Mouse (Mus musculus) limb, embryonic 14.5 days (tissue): ENCODE data around the gene Rgs3. TPM values are rescaled to one million over a fixed set of nuclear protein-coding genes. Genes with fewer than 3 reads are reported as not detected.

Experiments used
- ATAC-seq: fragments of 200-750 bp; cut with Nextera tagmentation; 2 replicates; pipeline ENCODE4 v1.8.0; 2017; ENCODE audit warnings: low read depth, moderate number of reproducible peaks, moderate TSS enrichment; ENCODE audit not compliant: low FRiP score
- DNase-seq: peaks from one replicate; pipeline ENCODE4 v3.0.0-alpha.2; 2015; ENCODE audit warnings: low spot score
- H3K27ac ChIP-seq: fragments of 300-500 bp; sonication (generic); replicated peaks from 2 replicates; pipeline ENCODE4 v1.5.1; 2014; ENCODE audit warnings: low read depth, mild to moderate bottlenecking, low read length, moderate library complexity, mixed read lengths
- H3K27me3 ChIP-seq: fragments of 300-500 bp; sonication (generic); 2 replicates; pipeline ENCODE4 v1.6.1; 2014; ENCODE audit warnings: low read length, mixed read lengths; ENCODE audit not compliant: control insufficient read depth, insufficient read depth
- H3K36me3 ChIP-seq: fragments of 300-500 bp; sonication (generic); 2 replicates; pipeline ENCODE4 v1.6.1; 2014; ENCODE audit warnings: mild to moderate bottlenecking, low read length, moderate library complexity, mixed read lengths; ENCODE audit not compliant: control insufficient read depth, insufficient read depth
- H3K4me1 ChIP-seq: fragments of 300-500 bp; sonication (generic); 2 replicates; pipeline ENCODE4 v1.6.1; 2014; ENCODE audit warnings: antibody characterized with exemption, low read length, mixed read lengths; ENCODE audit not compliant: control insufficient read depth, insufficient read depth
- H3K4me2 ChIP-seq: fragments of 300-500 bp; sonication (generic); replicated peaks from 2 replicates; pipeline ENCODE4 v1.6.1; 2014; ENCODE audit warnings: low read depth, mild to moderate bottlenecking, low read length, moderate library complexity; ENCODE audit not compliant: severe bottlenecking
- H3K4me3 ChIP-seq: fragments of 300-500 bp; sonication (generic); replicated peaks from 2 replicates; pipeline ENCODE4 v1.5.1; 2014; ENCODE audit warnings: low read length
- H3K9ac ChIP-seq: fragments of 300-500 bp; sonication (generic); 2 replicates; pipeline ENCODE4 v1.6.1; 2014; ENCODE audit warnings: mild to moderate bottlenecking, low read depth, low read length, moderate library complexity; ENCODE audit not compliant: severe bottlenecking
- H3K9me3 ChIP-seq: fragments of 300-500 bp; sonication (generic); 2 replicates; pipeline ENCODE4 v1.6.1; 2016; ENCODE audit warnings: low read length; ENCODE audit not compliant: control insufficient read depth
- POLR2A ChIP-seq: fragments of 200-500 bp; IDR thresholded peaks from 2 replicates; pipeline ENCODE4 v1.8.0; 2012; ENCODE audit warnings: inconsistent platforms, mild to moderate bottlenecking, moderate library complexity, borderline replicate concordance; ENCODE audit not compliant: insufficient read depth, insufficient read length; ENCODE audit errors: extremely low read depth
- WGBS: fragments of 180-500 bp; shearing (Covaris S2); extraction: QIAGEN DNeasy Blood & Tissue Kit; methylation state at CpG from one replicate; pipeline ENCODE4 v1.1.7; 2014; 5-methylcytosine and 5-hydroxymethylcytosine counted together
- polyA plus RNA-seq, 2 experiments: library from polyadenylated mRNA; depleted of rRNA in 1 of 2; stranded (reverse) in 1 of 2; unstranded in 1 of 2; fragments of >200 nt; fragmentation: Nextera tagmentation in 1 of 2; extraction: Ambion mirVana in 1 of 2; gene quantifications; 2 replicates each; pipeline versions ENCODE4 v1.2.1 to v1.2.3; 2012 to 2014

Rgs3 gene
- polyA plus RNA-seq, 2 experiments, result 37.6 to 67.6 TPM

DNA sequence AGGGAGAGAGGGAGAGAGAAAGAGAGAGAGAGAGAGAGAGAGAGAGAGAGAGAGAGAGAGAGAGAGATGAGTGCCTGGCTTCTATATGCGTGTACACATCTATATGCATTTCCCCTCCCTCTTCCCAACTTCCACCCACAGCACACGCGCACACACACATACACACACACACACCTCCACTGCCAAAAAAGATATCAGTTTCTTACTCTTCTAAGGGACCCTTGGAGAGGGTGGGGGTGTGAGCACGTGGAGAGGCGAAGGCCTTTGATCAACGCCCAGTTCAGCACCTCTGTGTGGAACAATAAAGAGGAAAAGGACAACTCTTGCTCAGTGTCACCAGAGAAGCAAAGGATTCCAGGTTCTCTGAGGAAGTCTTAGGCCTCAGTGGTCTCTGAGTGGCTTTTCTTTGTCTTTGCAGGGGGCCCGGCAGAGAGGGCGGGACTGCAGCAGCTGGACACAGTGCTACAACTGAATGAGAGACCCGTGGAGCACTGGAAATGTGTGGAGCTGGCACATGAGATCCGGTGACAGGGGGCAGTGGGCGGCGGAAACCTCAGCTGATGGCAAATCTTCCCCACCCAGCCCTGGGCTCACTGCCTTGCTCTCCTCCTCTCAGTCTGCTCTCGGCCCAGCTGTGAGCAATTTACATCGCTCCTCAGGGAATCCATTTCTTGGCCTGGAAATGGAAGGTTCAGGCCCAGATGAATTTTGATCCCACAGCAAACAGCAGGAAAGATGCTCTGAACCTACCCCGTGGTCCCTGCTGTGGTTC, 65.2 kb downstream of the Rgs3 start:
- no peaks in the 10 kb centered on the region for H3K36me3 ChIP-seq
- no peaks in the 10 kb centered on the region for H3K9me3 ChIP-seq
- peaks cover 45% of the 10 kb centered on the region for H3K4me1 ChIP-seq
- H3K4me2 ChIP-seq, result peak overlapping the region; percentile 20; the same call in 1 of the 2 replicates
- TF ChIP-seq POLR2A, result no peak
- 0 out of 2 replicates have a peak overlapping the region, but pooled peaks have one; percentile 8 for H3K9ac ChIP-seq
- H3K27me3 ChIP-seq, result no peaks in the 10 kb centered on the region
- H3K27ac ChIP-seq, result peak overlapping the region; percentile 73
- DNase-seq (peak; percentile 80), ATAC-seq (peak; percentile 69)
- no peak overlapping the region for H3K4me3 ChIP-seq
- 35% methylated on average over 15 of the region's 15 CpGs for WGBS

DNA sequence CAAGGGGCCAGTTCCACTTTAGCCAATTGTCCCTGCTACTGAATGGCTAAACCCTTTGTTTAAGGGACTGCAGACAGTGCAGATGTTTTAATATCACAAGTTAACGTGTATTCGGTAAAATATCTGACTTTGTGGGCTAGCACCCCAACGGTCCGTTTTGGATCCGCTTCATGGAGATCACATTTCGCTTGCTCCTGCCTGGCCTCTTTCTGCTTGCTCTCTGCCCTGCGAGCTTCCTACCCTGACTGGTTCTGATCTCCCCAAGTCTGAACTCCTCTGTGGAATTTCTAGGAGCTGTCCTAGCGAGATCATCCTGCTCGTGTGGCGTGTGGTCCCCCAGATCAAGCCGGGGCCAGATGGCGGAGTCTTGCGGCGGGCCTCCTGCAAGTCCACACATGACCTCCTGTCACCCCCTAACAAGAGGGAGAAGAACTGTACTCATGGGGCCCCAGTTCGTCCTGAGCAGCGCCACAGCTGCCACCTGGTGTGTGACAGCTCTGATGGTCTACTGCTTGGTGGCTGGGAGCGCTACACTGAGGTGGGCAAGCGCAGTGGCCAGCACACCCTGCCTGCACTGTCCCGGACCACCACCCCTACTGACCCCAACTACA, 65.9 kb downstream of the Rgs3 start:
- Histone ChIP-seq H3K27me3 (no peaks in the 10 kb centered on the region), H3K9ac (no peak overlapping the region), H3K9me3 (no peaks in the 10 kb centered on the region), H3K27ac (peak overlapping the region; percentile 73), H3K4me2 (no peak overlapping the region), H3K36me3 (no peaks in the 10 kb centered on the region), H3K4me1 (peaks cover 52% of the 10 kb centered on the region), H3K4me3 (no peak overlapping the region)
- ATAC-seq, result no peak
- 66% methylated on average over 19 of the region's 19 CpGs for WGBS
- no peak for TF ChIP-seq POLR2A
- DNase-seq, result no peak

DNA sequence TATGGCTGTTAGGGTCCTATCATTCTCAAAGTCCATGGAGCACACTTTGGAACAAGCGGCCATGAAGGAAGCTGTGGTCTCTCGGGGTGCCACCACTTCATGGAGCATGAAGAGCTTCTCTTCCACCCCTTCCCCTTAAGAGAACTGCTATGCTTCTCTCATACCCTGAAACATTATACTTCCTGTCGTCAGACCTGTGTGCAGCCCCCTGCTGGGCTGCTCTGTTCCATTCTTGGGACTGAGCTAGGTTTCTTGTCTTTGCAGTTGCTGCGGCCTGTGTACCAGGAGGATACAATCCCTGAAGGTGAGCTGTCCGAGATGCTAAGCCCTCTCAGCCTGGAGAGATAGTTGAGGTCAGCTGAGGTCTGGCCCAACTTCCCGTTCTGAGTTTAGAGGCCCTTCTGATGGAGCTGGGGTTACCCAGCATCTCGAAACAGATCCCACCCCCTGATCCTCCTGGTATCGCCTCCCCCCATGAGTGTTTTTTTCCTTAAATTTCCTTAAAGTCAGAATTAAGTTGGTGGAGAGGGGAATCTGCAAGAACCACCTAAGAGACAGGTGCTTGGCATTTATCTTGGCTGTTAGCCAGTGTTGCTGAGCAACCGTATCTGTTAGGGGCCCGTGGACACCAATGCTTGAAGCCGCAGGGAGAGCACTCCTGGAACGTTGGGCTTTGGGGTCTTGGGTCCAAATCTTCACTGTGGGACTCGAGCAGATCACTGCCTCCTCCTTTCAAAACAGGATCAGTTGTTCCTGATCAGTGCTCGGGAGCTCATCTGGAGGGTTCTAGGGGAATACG, 66.8 kb downstream of the Rgs3 start:
- no peak overlapping the region for H3K4me3 ChIP-seq
- H3K27me3 ChIP-seq, result no peaks in the 10 kb centered on the region
- no peaks in the 10 kb centered on the region for H3K36me3 ChIP-seq
- DNase-seq, result no peak
- no peaks in the 10 kb centered on the region for H3K9me3 ChIP-seq
- peaks cover 53% of the 10 kb centered on the region for H3K4me1 ChIP-seq
- 60% methylated on average over 15 of the region's 15 CpGs for WGBS
- ATAC-seq, result no peak
- H3K9ac ChIP-seq, result no peak overlapping the region
- no peak for TF ChIP-seq POLR2A
- no peak overlapping the region for H3K27ac ChIP-seq
- no peak overlapping the region for H3K4me2 ChIP-seq

DNA sequence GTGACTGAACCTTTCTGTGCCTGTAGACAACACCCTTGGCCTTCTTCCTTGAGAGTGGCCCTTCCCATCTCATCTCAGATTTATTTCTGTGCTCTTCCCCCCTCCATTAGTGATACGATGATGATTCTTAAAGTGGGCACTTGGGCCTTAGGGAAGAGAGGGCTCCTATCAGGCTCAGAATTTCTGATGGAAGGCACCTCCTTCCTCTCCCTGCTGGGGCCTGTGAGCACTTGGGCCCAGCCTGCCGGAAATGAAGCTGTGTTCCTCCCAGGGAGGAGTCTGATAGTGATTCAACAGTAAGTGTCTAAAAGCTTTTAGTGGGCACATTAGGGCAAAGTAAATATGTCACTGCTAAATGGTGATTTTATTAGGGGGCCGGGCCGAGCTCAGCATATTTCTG, 67.7 kb downstream of the Rgs3 start:
- no peaks in the 10 kb centered on the region for H3K27me3 ChIP-seq
- H3K9ac ChIP-seq, result no peak overlapping the region
- no peak overlapping the region for H3K4me2 ChIP-seq
- TF ChIP-seq POLR2A, result no peak
- no peak for ATAC-seq
- no peak overlapping the region for H3K27ac ChIP-seq
- no peaks in the 10 kb centered on the region for H3K9me3 ChIP-seq
- DNase-seq, result no peak
- no peaks in the 10 kb centered on the region for H3K36me3 ChIP-seq
- peaks cover 49% of the 10 kb centered on the region for H3K4me1 ChIP-seq
- WGBS, result 73% methylated on average over 4 of the region's 4 CpGs
- no peak overlapping the region for H3K4me3 ChIP-seq

DNA sequence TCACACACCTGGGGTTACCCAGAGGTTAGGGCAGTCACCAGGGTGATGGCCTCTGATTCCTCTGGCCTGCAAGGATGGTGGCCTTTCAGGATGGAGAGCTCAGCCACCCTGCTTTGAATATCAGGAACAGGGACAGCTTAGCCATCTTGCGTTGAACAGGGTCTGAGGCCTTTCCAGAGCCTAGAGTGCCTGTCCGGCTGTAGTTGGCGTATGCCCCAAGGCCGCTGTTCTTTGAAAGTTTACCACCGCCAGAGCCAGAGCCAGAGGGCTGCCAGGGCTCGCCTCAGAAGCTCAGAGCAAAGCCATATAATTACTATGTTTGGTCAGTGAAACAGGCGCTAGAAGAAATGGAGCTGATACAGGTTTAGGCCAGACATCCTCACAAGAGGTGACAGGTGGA, 68.9 kb downstream of the Rgs3 start:
- H3K9me3 ChIP-seq, result no peaks in the 10 kb centered on the region
- 73% methylated on average over 7 of the region's 7 CpGs for WGBS
- H3K27me3 ChIP-seq, result no peaks in the 10 kb centered on the region
- no peak for TF ChIP-seq POLR2A
- no peaks in the 10 kb centered on the region for H3K36me3 ChIP-seq
- H3K4me1 ChIP-seq, result peaks cover 47% of the 10 kb centered on the region
- no peak overlapping the region for H3K27ac ChIP-seq
- H3K4me2 ChIP-seq, result no peak overlapping the region
- ATAC-seq (no peak), DNase-seq (no peak)
- H3K9ac ChIP-seq, result no peak overlapping the region
- no peak overlapping the region for H3K4me3 ChIP-seq
